Mouse (Mus musculus) lung, embryonic 14.5 days (tissue): ENCODE results near the gene Slc34a2. TPM values are rescaled to one million over a fixed set of nuclear protein-coding genes. Genes with fewer than 3 reads are reported as not detected.

Experiments used
- ATAC-seq: fragments of 200-750 bp; cut with Nextera tagmentation; 2 replicates; pipeline ENCODE4 v1.8.0; 2017; ENCODE audit warnings: mild to moderate bottlenecking, moderate TSS enrichment, moderate library complexity; ENCODE audit not compliant: insufficient read depth
- DNase-seq: peaks from one replicate; pipeline ENCODE4 v3.0.0-alpha.2; 2015
- H3K27ac ChIP-seq: fragments of 300-500 bp; sonication (generic); 2 replicates; pipeline ENCODE4 v1.5.1; 2014; ENCODE audit warnings: low read depth, mild to moderate bottlenecking, moderate library complexity
- H3K27me3 ChIP-seq: fragments of 300-500 bp; sonication (generic); 2 replicates; pipeline ENCODE4 v1.6.1; 2014; ENCODE audit warnings: low read length, control low read depth; ENCODE audit not compliant: insufficient read depth
- H3K36me3 ChIP-seq: fragments of 300-500 bp; sonication (generic); 2 replicates; pipeline ENCODE4 v1.6.1; 2014; ENCODE audit warnings: control low read depth; ENCODE audit not compliant: insufficient read depth
- H3K4me1 ChIP-seq: fragments of 300-500 bp; sonication (generic); 2 replicates; pipeline ENCODE4 v1.6.1; 2014; ENCODE audit warnings: antibody characterized with exemption, control low read depth; ENCODE audit not compliant: insufficient read depth
- H3K4me2 ChIP-seq: fragments of 300-500 bp; sonication (generic); 2 replicates; pipeline ENCODE4 v1.6.1; 2014; ENCODE audit warnings: mild to moderate bottlenecking
- H3K4me3 ChIP-seq: fragments of 300-500 bp; sonication (generic); 2 replicates; pipeline ENCODE4 v1.5.1; 2014; ENCODE audit warnings: low read depth, low read length
- H3K9ac ChIP-seq: fragments of 300-500 bp; sonication (generic); 2 replicates; pipeline ENCODE4 v1.6.1; 2014
- H3K9me3 ChIP-seq: fragments of 300-500 bp; sonication (generic); 2 replicates; pipeline ENCODE4 v1.6.1; 2016; ENCODE audit warnings: low read depth, low read length, control low read depth
- CTCF ChIP-seq: IDR thresholded peaks from 2 replicates; pipeline ENCODE4 v1.5.1; 2016; ENCODE audit warnings: antibody characterized with exemption, low read depth
- WGBS: fragments of 180-500 bp; shearing (Covaris S2); extraction: QIAGEN DNeasy Blood & Tissue Kit; methylation state at CpG from one replicate; pipeline ENCODE4 v1.1.7; 2014; 5-methylcytosine and 5-hydroxymethylcytosine counted together
- polyA plus RNA-seq: library from polyadenylated mRNA; unstranded; fragments of >200 nt; fragmentation: Nextera tagmentation; extraction: Ambion mirVana; gene quantifications from 2 replicates; pipeline ENCODE4 v1.2.1, GENCODE M21; 2014

Gene Slc34a2
- polyA plus RNA-seq, 1 experiment from 2014 or later: 0.67 TPM

DNA sequence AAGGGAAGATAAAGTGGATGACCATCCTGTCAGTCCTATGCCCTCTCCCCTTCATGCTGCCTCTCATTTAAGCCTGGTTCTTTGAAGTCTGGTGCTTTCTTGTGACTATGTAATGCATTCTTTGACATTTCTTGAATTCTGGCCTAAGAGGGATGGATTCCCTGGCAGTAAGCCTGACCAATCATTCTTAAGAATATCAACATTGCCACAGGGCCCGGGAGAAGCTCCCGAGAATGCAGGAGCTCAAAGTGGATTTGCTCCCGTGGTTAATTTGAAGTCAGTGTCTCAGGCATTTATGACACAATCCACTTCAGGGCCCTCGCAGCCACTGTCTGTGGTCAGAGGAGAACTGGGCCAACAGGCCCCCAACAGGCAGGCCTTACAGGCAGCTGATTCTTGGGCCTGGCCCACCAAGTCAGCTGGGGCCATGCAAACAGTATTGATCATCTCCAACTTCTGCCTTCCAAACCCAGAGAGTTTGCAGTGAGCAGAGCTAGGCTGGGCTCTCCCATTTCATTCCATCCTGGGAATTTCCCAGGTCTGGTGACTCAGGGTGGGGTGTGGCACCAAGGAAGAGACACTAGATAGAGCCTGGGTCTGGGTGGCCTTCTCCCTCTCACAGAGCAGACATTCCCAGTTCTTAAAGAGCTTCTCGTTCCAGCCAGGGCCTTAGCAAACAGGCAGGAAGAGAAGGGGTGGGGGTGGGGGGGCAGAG, 4.3 kb downstream of the Slc34a2 start:
- no peak for TF ChIP-seq CTCF
- Histone ChIP-seq H3K27me3 (no peaks in the 10 kb centered on the region), H3K36me3 (no peaks in the 10 kb centered on the region), H3K9me3 (no peaks in the 10 kb centered on the region), H3K4me2 (no peak overlapping the region), H3K4me3 (no peak overlapping the region), H3K27ac (peak overlapping the region; percentile 67), H3K4me1 (peaks cover 6% of the 10 kb centered on the region; the same call in 1 of the 2 replicates), H3K9ac (no peak overlapping the region)
- WGBS: 22% methylated on average over 5 of the region's 5 CpGs
- ATAC-seq (peak; percentile 81), DNase-seq (peak; percentile 85)

DNA sequence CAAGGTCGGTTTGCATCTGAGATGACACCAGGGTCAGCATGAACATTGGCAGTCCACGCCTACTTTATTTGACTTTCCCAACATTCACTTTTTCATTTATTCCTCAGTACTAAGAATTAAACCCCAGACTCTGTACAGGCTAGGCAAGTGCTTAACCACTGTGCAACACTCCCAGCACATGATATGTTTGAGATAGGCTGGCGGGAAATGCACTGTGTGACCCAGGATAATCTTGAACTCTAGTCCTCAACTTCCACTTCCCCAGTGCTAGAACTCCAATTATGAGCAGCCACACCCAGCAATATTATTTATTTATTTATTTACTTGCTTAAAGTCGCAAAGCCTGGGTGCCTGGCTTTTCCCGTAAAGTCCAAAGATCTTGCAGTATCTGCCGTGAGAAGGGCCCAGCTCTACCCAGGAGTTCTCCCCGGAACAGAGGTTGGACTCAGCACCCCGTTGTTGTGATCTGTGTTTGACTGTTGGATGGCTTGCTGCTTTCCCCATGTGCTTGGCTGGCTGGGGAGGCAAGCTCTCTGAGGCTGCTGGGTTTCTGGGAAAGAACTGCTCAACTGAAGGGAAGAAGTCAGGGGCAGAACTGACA, 5.0 kb downstream of the Slc34a2 start:
- WGBS: 83% methylated on average over 8 of the region's 8 CpGs
- Histone ChIP-seq H3K4me3 (no peak overlapping the region), H3K9ac (no peak overlapping the region), H3K9me3 (no peaks in the 10 kb centered on the region), H3K4me1 (peaks cover 6% of the 10 kb centered on the region; the same call in 1 of the 2 replicates), H3K27ac (peak overlapping the region; percentile 67; the same call in 1 of the 2 replicates), H3K36me3 (no peaks in the 10 kb centered on the region), H3K4me2 (no peak overlapping the region), H3K27me3 (no peaks in the 10 kb centered on the region)
- DNase-seq: no peak
- peak; percentile 16; the same call in 1 of the 2 replicates for ATAC-seq
- TF ChIP-seq CTCF: no peak

DNA sequence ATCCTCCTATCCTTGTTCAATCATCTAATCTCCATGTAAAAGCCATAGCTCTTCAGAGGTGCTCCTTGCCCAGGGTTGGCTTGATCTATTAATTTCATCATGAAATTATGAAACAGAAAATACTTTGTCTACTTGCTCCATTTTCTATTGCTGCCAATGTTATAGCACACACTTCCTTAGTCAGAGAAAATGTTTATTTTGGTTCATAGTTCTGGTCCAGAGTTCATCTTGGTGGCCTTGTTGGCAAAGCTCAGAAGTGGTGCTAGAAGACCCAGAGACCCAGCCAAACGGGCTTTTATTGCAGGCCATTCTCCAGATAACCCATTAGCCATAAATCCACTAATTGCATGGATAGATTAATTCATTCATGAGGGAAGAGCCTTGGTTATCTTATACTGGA, 5.8 kb downstream of the Slc34a2 start:
- H3K36me3 ChIP-seq: no peaks in the 10 kb centered on the region
- no peak overlapping the region for H3K9ac ChIP-seq
- no peak overlapping the region for H3K4me2 ChIP-seq
- H3K27me3 ChIP-seq: no peaks in the 10 kb centered on the region
- H3K4me1 ChIP-seq: peaks cover 6% of the 10 kb centered on the region; the same call in 1 of the 2 replicates
- no peak overlapping the region for H3K4me3 ChIP-seq
- ATAC-seq (no peak), DNase-seq (no peak)
- WGBS: 25% methylated on average over 1 of the region's 1 CpGs
- H3K9me3 ChIP-seq: no peaks in the 10 kb centered on the region
- TF ChIP-seq CTCF: no peak
- H3K27ac ChIP-seq: no peak overlapping the region

DNA sequence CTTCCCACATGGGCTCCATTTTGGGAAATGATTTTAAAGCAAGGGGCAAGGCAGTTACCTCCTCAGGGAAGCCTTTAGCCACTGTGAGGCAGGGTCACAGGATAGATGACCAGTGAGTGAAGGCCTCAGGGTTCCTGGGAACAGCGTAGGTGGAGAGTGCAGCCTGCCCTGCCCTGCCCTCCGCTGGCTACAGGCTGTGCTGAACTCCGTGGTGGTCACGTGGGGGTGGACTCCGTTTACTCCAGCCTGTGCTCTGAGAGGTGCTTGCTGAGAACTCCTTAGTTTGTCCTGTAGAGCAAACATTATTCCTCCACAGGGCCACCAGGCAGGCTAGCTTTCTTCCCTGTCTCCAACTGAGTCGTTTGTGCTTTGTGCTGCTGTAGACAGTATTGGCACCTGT, 10.1 kb downstream of the Slc34a2 start:
- H3K9ac ChIP-seq: no peak overlapping the region
- H3K4me2 ChIP-seq: no peak overlapping the region
- H3K4me1 ChIP-seq: no peaks in the 10 kb centered on the region
- TF ChIP-seq CTCF: 0 out of 2 replicates have a peak, but pooled peaks have one; percentile 16
- ATAC-seq (peak; percentile 63), DNase-seq (peak; percentile 15)
- H3K4me3 ChIP-seq: no peak overlapping the region
- peaks cover 11% of the 10 kb centered on the region for H3K27me3 ChIP-seq
- no peaks in the 10 kb centered on the region for H3K9me3 ChIP-seq
- H3K27ac ChIP-seq: no peak overlapping the region
- 25% methylated on average over 6 of the region's 6 CpGs for WGBS
- H3K36me3 ChIP-seq: no peaks in the 10 kb centered on the region

DNA sequence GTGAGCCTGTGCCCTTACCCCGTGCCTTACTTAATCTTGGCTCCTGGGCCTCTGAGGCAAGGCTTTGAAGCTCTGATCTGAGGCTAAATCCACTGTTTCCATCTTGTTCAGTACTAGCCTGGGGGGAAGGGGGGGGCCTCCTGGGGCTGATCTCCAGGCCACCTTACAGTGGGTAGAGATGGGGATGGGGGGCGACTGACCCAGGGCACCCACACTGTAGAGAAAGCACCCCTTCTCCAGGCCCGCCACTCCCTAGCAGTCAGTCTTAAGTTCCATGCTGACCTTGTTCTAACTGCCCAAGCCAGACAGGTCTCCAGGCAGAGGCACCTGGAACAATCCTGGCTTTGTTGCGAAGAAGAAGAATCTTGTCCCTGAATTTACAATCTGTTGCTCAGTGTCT, 10.7 kb downstream of the Slc34a2 start:
- no peaks in the 10 kb centered on the region for H3K36me3 ChIP-seq
- WGBS: 38% methylated on average over 4 of the region's 4 CpGs
- H3K27me3 ChIP-seq: peaks cover 11% of the 10 kb centered on the region
- no peak overlapping the region for H3K27ac ChIP-seq
- ATAC-seq (peak; percentile 45), DNase-seq (no peak)
- no peaks in the 10 kb centered on the region for H3K4me1 ChIP-seq
- TF ChIP-seq CTCF: no peak
- no peak overlapping the region for H3K9ac ChIP-seq
- H3K9me3 ChIP-seq: no peaks in the 10 kb centered on the region
- peak overlapping the region; percentile 70 for H3K4me2 ChIP-seq
- H3K4me3 ChIP-seq: peak overlapping the region; percentile 32

DNA sequence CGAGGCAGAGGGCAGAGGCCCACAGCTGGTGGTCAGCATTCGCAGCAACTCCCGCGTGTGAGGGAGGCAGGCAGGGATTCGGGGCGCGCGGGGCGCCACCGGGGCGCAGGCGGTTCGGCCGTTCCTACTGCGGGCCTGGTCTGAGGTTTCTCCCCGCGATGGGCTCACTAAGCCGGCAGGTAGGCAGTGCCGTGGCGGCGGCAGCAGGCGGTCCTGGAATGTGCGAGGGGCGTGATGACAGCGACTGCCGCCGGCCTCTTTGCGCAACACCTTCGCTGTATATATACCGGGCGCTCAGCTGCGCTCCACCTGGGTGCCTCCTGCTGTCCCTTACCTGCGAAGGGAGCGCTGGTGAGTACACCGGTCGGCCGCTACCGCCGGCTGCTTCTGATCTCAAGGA, 11.2 kb downstream of the Slc34a2 start:
- peak; percentile 83 for ATAC-seq
- peak; percentile 66 for DNase-seq
- no peak overlapping the region for H3K27ac ChIP-seq
- no peaks in the 10 kb centered on the region for H3K9me3 ChIP-seq
- no peaks in the 10 kb centered on the region for H3K36me3 ChIP-seq
- peak overlapping the region; percentile 37; the same call in 1 of the 2 replicates for H3K9ac ChIP-seq
- H3K4me2 ChIP-seq: peak overlapping the region; percentile 70
- 2% methylated on average over 39 of the region's 39 CpGs for WGBS
- H3K4me3 ChIP-seq: peak overlapping the region; percentile 32
- H3K4me1 ChIP-seq: no peaks in the 10 kb centered on the region
- peaks cover 11% of the 10 kb centered on the region for H3K27me3 ChIP-seq
- no peak; the same call in 1 of the 2 replicates for TF ChIP-seq CTCF

DNA sequence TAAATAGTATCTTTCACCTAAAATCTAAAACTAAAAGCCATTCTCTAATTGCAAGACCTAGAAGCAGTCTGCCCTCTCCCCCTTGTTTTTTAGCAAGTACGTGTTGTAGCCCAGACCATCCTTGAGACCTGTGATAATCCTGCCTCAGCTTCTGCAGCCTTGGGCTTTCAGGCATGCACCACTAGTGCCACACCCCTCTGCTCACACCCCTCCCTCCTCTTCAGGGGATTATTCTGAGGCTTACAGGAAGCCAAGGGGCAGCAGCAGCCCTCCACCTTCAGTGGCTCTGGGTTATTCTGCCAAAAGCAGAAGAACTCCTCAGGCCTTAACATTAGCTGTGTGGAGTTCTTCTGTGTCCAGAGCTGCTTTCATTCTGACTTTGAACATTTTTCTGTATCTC, 13.1 kb downstream of the Slc34a2 start:
- no peak for ATAC-seq
- Histone ChIP-seq H3K27me3 (peaks cover 11% of the 10 kb centered on the region), H3K27ac (no peak overlapping the region), H3K36me3 (no peaks in the 10 kb centered on the region), H3K9me3 (no peaks in the 10 kb centered on the region), H3K4me1 (no peaks in the 10 kb centered on the region), H3K9ac (no peak overlapping the region), H3K4me3 (no peak overlapping the region), H3K4me2 (no peak overlapping the region)
- no peak for TF ChIP-seq CTCF
- DNase-seq: no peak
- WGBS: 83% methylated on average over 1 of the region's 1 CpGs
